Mouse (Mus musculus): ENCODE results near the gene Tmem53.

The Tmem53 gene

DNA sequence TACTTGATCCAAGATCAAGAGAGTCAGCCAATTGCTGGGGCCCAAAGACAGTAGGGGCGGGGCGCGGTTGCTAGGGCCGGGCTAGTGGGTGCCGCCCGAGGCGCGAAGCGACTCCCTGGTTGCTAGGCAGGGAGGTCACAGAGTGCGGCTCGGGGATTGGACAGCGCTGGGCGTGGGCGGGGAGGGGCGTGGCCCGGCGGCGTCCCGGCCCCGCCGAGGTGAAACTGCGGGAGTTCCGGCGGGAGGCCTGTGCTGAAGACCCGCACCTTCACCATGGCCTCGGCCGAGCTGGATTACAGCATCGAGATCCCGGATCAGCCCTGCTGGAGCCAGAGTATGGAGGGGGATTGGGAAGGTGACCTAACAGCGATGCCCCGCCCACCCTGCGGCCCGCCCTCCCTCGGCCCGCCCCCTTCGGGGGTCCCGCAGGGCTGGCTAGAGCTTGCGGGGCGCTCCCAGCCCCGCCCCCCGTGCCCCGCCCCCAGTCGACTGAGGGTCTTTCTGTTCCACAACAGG lies at the start of gene Tmem53, which contains the start of gene Armh1:
Gene Tmem53, plus strand, starts transcription at position 151 of the 516 bp plus-strand sequence.
Gene Armh1, minus strand, starts transcription at position 325 of the 516 bp plus-strand sequence.
- DNase-seq = peak; percentile 79 to 85

DNA sequence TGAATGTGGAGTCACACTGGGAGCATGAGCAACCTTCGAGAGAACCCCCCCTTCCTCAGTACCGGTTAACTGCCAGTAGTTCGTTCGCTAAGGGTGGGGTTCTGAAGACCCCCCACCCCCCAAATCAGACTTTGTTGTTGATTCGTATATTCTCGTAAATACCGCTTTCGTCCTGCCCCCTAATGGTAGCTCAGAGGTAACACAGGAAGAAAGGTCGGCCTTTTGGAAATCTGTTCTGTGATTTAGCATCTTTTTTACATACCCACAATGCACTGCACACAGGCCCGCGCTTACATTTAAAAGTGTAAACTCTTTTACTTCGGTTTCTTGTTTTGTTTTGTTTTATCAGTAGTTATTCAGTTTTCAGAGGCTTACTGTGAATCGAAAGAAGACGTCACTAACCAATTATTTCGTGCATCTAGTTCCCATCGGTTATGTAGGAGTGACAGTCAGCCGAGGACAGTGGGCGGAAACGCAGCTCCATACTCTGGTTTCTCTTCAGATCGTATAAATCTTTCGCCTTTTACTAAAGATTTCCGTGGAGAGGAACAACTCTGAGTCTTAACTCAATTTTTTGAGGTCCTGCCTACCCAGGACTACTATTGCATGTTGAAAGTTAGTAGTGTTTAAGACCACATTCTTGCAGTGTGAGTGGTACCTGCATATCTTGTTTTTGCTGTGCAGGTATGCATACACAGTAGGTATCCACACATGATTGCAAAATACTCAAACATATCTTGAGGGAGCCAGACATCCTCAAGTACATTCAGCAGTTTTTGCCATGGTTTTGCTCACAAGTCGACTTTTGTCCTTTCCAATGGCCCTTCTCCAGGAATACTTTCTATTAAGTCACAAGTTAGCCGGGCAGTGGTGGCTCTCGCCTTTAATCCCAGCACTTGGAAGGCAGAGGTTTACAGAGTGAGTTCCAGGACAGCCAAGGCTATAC lies 49.4 kb upstream of the Tmem53 start:
- peak; percentile 26 to 46 for DNase-seq

DNA sequence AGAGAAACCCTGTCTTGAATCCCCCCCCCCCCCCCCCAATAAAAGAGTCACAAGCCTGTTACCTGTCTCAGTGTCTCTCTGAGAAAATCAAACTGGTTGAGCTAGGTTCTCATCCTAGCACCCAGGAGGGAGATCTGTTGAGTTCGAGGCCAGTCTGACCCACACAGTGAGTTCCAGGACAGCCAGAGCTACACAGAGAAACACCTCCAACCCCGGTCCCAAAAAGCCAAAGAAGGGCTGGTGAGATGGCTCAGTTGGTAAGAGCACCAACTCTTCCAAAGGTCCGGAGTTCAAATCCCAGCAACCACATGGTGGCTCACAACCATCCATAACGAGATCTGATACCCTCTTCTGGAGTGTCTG lies 48.8 kb upstream of the Tmem53 start:
- DNase-seq = no peak

DNA sequence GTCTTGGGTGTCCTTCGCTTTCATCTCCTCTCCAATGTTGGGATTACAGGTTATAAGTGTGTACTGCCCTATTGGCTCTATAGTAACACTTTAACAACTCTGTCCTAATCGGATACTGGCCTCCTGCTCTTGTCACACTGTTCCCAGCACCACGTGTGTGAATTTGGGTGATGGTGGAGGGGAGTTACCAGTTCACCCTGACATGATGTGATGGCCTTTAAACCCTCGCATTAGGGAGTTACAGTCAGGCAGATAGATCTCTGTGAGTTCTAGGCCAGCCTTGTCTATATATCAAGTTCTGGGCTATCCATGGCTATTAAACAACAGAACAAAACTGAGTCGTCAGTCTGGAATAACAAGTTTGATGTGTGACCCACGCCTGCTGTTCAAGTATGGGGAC lies 42.2 kb upstream of the Tmem53 start:
- DNase-seq = no peak

DNA sequence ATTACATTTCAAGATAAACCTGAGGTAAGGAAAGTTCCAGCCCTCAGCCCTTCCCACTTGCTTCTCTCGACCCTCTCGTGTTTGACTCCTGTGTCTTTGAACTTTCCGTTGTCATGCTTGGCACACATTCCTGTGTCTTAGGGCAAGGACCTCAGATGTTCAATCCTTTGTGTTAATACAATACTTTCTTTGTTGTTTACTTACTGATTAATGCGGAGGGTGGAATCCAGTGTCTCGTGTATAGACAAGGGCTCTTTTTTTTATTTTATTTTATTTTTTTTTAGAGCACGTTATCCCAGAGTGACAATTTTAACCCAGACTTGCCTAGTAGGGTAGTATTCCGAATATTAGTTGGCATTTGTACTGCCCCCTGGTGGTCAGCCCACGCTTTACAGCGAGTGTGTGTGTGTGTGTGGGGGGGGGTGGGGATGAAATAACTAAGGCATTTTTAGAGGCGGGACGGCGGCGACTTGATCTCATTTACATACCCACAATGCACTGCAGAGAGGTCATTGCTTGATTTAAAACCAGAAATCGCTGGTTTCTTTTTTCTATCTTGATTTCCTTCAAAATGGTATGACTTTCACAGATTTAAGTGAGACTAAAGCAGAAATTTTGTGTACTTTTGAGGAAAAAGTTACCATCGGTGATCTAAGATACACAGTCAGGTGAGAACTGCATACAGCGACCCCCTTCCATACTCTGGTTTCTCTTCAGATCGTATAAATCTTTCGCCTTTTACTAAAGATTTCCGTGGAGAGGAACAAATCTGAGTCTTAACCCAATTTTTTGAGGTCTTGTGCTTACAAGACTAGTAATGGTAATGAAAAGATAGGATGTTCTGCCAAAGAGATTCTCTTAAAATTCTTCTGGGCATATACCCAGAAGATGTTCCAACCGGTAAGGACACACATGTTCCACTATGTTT lies 41.3 kb upstream of the Tmem53 start:
- peak; percentile 66 to 83 for DNase-seq

- peak; percentile 19 to 28 for DNase-seq
These were observed 37.5 kb upstream of the Tmem53 start for GRCm38 (mm10) chr4:117214250-117214649.

GRCm38 (mm10) chr4:117217029-117217428 lies 34.7 kb upstream of the Tmem53 start:
- DNase-seq = no peak

GRCm38 (mm10) chr4:117218517-117219219 lies 33.1 kb upstream of the Tmem53 start:
- peak; percentile 59 to 70 for DNase-seq

DNA sequence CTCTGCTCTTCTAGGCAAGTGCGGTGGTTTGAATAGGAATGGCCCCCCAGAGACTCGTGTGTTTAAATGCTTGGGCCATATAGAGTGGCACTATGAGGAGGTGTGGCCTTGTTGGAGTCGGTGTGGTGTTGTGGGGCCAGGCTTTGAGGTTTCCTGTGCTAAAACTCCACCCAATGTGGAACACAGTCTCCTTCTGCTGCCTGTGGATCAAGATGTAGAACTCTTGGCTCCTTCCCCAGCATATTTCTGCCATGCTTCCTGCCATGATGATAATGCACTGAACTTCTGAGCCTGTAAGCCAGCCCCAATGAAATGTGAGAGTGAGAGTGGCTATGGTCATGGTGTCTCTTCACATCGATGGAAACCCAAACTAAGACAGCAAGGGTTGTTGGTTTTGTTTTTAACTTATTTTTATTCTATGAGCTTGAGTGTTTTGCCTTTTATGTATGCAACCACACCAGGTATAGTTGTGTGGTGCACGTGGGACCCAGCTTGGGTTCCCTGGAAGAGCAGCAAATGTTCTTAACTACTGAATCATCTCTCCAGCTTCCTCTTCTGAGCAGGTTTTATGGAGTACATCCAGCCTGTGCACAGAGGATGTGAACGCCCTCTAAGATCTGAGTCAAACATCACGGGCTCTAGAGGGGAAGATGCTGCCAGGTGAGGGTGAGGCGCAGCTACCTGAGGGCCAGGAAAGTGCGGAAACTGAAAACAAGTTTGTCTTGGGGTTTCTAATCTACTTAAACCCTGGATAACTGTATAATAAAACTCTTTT lies 30.8 kb upstream of the Tmem53 start:
- DNase-seq = no peak

GRCm38 (mm10) chr4:117221836-117222235 lies 29.9 kb upstream of the Tmem53 start:
- DNase-seq = no peak

DNA sequence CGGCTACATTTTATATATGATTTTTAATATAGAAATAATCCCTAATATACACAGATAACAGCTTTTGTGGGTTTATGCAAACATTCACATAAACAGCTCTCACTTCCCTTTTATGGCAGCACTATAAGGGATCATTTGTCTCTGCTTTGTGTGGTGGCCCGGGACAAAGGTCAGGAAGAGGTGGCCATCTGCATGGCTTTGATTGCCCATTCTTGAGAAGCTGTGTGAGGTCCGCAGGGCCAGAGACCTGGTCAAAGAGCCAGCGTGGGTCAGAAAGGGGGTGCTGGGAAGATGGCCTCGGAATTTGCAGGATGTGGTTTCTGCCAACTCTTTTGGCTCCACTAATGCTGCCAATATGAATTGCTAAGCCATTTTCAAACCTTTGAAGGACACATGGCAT lies 28.8 kb upstream of the Tmem53 start:
- no peak for DNase-seq

- DNase-seq = no peak
These were observed 27.6 kb upstream of the Tmem53 start for GRCm38 (mm10) chr4:117224122-117224521.

GRCm38 (mm10) chr4:117225250-117225649 lies 26.5 kb upstream of the Tmem53 start:
- DNase-seq = no peak

- DNase-seq = no peak
These were observed 22.2 kb upstream of the Tmem53 start for GRCm38 (mm10) chr4:117229590-117229989.

GRCm38 (mm10) chr4:117230331-117230730 lies 21.4 kb upstream of the Tmem53 start:
- no peak for DNase-seq

- DNase-seq = no peak
These were observed 20.5 kb upstream of the Tmem53 start for GRCm38 (mm10) chr4:117231208-117231607.

- no peak for DNase-seq
These were observed 17.5 kb upstream of the Tmem53 start for GRCm38 (mm10) chr4:117234166-117234741.

GRCm38 (mm10) chr4:117235822-117236221 lies 15.9 kb upstream of the Tmem53 start:
- no peak for DNase-seq

- DNase-seq = no peak
These were observed 12.6 kb upstream of the Tmem53 start for GRCm38 (mm10) chr4:117239153-117239552.

GRCm38 (mm10) chr4:117240867-117241266 lies 10.9 kb upstream of the Tmem53 start:
- DNase-seq = peak; percentile 57 to 74

- DNase-seq = no peak
These were observed 769 bp upstream of the Tmem53 start for GRCm38 (mm10) chr4:117250982-117251381.

All from cerebellum, postnatal 25 days (tissue).